Mouse (Mus musculus): ENCODE results near the gene A630095N17Rik. TPM values are rescaled to one million over a fixed set of nuclear protein-coding genes. Genes with fewer than 3 reads are reported as not detected.
"Not testable (repeated sequence)": the region's sequence is repeated elsewhere in the genome, so short reads cannot be mapped to it uniquely, and the experiment has no call there.

Gene A630095N17Rik
- polyA plus RNA-seq, 1 experiment from 2014 or later: not detected

DNA sequence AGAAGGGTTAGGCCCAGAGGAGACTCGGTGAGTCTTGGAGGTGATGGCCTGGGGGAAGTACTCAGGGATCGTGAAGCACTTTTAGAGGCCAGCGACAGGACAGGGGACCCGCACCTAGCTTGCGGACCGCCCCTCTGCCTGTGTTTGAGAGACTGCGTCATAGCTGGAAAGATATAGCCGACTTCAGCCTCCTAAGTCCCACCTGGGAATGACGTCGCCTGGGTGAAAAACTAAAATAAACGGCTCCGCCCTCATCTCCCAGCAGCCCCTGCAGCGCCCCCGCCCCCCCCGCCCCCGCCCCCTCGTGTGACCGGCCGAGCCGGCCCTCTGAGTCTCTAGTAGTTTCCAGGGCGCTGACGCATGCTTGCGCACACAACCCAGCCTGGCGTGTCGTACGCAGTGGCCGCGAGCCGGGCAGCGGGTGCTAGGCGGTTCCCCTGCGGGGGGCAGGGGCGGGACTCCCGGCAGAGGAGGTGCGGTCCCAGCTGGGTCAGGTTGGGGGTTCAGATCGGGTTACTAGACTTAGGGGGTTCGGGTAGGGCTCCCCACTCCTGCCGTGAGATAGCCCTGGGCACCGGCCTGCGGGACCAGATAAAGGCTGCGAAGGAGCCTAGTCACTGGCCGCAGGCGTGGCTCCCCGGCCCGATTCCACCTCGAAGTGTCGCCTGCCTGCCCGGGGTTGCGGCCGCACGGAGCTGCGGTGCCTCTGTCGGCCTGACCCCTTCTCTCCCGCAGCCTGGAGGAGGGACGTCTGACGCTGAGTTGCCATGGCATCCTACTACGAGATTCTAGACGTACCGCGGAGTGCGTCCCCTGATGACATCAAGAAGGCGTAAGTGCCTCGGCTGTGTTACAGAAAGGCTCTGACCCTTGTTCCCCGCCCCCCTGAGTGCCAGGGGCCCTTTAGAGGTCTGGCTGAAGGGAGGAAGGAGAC lies 4.5 kb upstream of the A630095N17Rik start, which contains the start of gene Dnajb2:
Gene Dnajb2 (plus strand): TSS at position 290 of the 934 bp plus-strand sequence.
- peak within 1 kb of the TSS; percentile 89 for H3K9ac ChIP-seq (ENCODE audit: low read length)
- peak within 1 kb of the TSS; percentile 93 to 94 for H3K27ac ChIP-seq (replicated peaks in 1 of 2; ENCODE audit: control insufficient read depth in 1 of 2, insufficient read depth in 1 of 2, low read depth in 2 of 2, low read length in 2 of 2)
- peaks cover 13 to 27% of the 10 kb centered on the region in 2 experiments for H3K4me1 ChIP-seq (ENCODE audit: control insufficient read depth in 2 of 2, insufficient read depth in 2 of 2, low read length in 2 of 2)
- H3K4me3 ChIP-seq (ENCODE audit: control insufficient read depth in 1 of 2, insufficient read depth in 1 of 2, low read depth in 1 of 2, low read length in 2 of 2): peak within 1 kb of the TSS; percentile 66 to 70
- no peaks in the 10 kb centered on the region for H3K9me3 ChIP-seq (ENCODE audit: control insufficient read depth, low read length)
- H3K27me3 ChIP-seq (ENCODE audit: control insufficient read depth, insufficient read depth, low read length): no peaks in the 10 kb centered on the region
- peak within 1 kb of the TSS; percentile 88 for H3K4me2 ChIP-seq (ENCODE audit: low read length)
- peak; percentile 86 for ATAC-seq (ENCODE audit: insufficient number of reproducible peaks, insufficient read depth, low FRiP score, low read depth)
- peaks cover 34% of the 10 kb centered on the region for H3K36me3 ChIP-seq (ENCODE audit: control insufficient read depth, insufficient read depth, low read length)
- WGBS: under 1% methylated on average over 64 of the region's 64 CpGs

DNA sequence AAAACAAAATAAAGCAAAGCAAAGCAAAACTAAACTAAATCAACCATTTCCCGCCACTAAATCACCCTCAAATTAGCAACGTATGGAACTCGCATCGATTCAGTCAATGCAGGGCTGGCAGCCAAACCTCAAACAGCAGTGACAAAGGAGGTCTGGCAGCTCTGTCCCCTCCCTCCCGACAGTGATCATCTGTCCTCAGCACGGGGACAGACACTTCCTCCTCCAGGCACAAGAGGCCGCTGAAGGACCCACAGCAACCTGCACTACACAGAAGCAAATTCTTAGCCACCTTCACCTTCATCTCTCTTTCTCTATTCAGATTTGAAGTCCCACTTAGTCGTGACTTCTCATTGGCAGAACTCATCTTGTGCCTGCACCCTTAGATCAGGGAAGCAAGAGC lies 2.7 kb upstream of the A630095N17Rik start:
- Histone ChIP-seq H3K27ac (replicated peaks in 1 of 2; ENCODE audit: control insufficient read depth in 1 of 2, insufficient read depth in 1 of 2, low read depth in 2 of 2, low read length in 2 of 2) (peak overlapping the region in 1 of 2 experiments; percentile 31; a peak in 1 of 4 replicates), H3K4me1 (ENCODE audit: control insufficient read depth in 2 of 2, insufficient read depth in 2 of 2, low read length in 2 of 2) (peaks cover 13 to 27% of the 10 kb centered on the region in 2 experiments), H3K27me3 (ENCODE audit: control insufficient read depth, insufficient read depth, low read length) (no peaks in the 10 kb centered on the region), H3K36me3 (ENCODE audit: control insufficient read depth, insufficient read depth, low read length) (peaks cover 16% of the 10 kb centered on the region), H3K4me3 (ENCODE audit: control insufficient read depth in 1 of 2, insufficient read depth in 1 of 2, low read depth in 1 of 2, low read length in 2 of 2) (no peak overlapping the region), H3K4me2 (ENCODE audit: low read length) (peak overlapping the region; percentile 9; the same call in 1 of the 2 replicates), H3K9me3 (ENCODE audit: control insufficient read depth, low read length) (no peaks in the 10 kb centered on the region), H3K9ac (ENCODE audit: low read length) (peak overlapping the region; percentile 36; the same call in 1 of the 2 replicates)
- 0% methylated on average over 8 of the region's 8 CpGs for WGBS
- ATAC-seq (ENCODE audit: insufficient number of reproducible peaks, insufficient read depth, low FRiP score, low read depth): no peak

DNA sequence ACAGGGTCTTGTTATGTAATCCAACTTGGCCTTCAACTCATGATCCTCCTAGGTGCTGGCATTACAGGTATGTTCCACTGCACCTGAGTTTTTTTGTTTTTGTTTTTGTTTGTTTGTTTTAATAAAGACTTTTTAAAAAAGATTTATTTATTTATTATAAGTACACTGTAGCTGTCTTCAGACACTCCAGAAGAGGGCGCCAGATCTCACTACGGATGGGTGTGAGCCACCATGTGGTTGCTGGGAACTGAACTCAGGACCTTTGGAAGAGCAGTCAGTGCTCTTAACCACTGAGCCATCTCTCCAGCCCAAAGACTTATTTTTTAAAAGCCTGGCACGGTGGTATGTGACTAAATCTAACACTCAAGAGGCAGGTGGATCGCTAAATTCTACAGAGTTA lies 587 bp upstream of the A630095N17Rik start:
- H3K4me1 ChIP-seq (ENCODE audit: control insufficient read depth in 2 of 2, insufficient read depth in 2 of 2, low read length in 2 of 2): peaks cover 13 to 23% of the 10 kb centered on the region in 2 experiments
- not testable (repeated sequence) for ATAC-seq (ENCODE audit: insufficient number of reproducible peaks, insufficient read depth, low FRiP score, low read depth); H3K27me3 ChIP-seq (ENCODE audit: control insufficient read depth, insufficient read depth, low read length); H3K27ac ChIP-seq (replicated peaks in 1 of 2; ENCODE audit: control insufficient read depth in 1 of 2, insufficient read depth in 1 of 2, low read depth in 2 of 2, low read length in 2 of 2); H3K4me2 ChIP-seq (ENCODE audit: low read length); H3K36me3 ChIP-seq (ENCODE audit: control insufficient read depth, insufficient read depth, low read length); H3K9ac ChIP-seq (ENCODE audit: low read length); H3K4me3 ChIP-seq (ENCODE audit: control insufficient read depth in 1 of 2, insufficient read depth in 1 of 2, low read depth in 1 of 2, low read length in 2 of 2); H3K9me3 ChIP-seq (ENCODE audit: control insufficient read depth, low read length)
- WGBS: 58% methylated on average over 4 of the region's 4 CpGs

DNA sequence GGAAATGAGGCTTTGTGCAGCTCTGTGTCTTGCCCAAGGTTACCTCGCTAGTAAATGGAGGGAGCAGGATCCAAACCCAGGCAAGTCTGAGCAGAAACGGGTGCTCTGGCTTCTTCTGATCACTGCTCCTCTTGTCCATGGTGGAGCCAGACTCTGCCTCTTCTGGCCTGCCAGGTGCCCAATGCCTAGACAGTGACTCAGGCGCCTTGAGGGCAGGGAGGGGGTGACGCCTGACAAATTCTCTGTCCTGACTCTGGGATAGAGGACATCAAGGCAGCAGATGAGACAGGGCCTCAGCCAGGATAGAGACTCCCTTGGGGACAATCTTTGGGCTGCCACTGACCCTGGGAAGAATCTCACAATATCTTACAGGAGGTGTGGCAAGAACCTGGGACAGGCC lies 678 bp downstream of the A630095N17Rik start:
- Histone ChIP-seq H3K36me3 (ENCODE audit: control insufficient read depth, insufficient read depth, low read length) (no peaks in the 10 kb centered on the region), H3K4me2 (ENCODE audit: low read length) (no peak overlapping the region), H3K4me3 (ENCODE audit: control insufficient read depth in 1 of 2, insufficient read depth in 1 of 2, low read depth in 1 of 2, low read length in 2 of 2) (no peak overlapping the region), H3K9ac (ENCODE audit: low read length) (no peak overlapping the region), H3K27ac (replicated peaks in 1 of 2; ENCODE audit: control insufficient read depth in 1 of 2, insufficient read depth in 1 of 2, low read depth in 2 of 2, low read length in 2 of 2) (no peak overlapping the region), H3K27me3 (ENCODE audit: control insufficient read depth, insufficient read depth, low read length) (no peaks in the 10 kb centered on the region), H3K4me1 (ENCODE audit: control insufficient read depth in 2 of 2, insufficient read depth in 2 of 2, low read length in 2 of 2) (peaks cover 8 to 20% of the 10 kb centered on the region in 2 experiments), H3K9me3 (ENCODE audit: control insufficient read depth, low read length) (no peaks in the 10 kb centered on the region)
- 61% methylated on average over 4 of the region's 4 CpGs for WGBS
- ATAC-seq (ENCODE audit: insufficient number of reproducible peaks, insufficient read depth, low FRiP score, low read depth): no peak

DNA sequence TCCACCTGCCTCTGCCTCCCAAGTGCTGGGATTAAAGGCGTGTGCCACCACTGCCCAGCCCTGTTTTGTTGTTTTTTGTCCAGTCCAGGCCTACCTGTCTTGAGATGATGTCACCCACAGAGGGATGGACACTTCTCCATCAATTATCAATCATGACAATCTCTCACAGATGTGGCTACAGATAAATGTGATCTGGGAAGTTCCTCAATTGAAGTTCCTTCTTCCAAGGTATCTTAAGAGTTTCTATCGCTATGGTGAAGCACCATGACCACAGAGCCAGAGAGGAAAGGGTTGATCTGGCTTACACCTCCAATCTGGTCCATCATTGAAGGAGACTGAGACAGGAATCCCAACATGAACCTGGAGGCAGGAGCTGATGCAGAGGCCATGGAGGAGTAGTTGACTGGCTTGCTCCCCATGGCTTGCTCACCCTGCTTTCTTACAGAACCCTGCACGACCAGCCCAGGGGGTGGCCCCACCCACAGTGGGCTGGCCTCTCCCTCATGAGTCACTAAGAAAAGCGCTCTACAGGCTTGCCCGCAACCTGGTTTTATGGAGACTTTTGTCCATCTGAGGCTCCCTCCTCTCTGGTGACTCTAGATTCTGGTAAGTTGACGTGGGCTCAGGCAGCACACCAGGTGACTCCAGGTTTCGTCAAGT lies 1.4 kb downstream of the A630095N17Rik start:
- H3K4me3 ChIP-seq (ENCODE audit: control insufficient read depth in 1 of 2, insufficient read depth in 1 of 2, low read depth in 1 of 2, low read length in 2 of 2): no peak overlapping the region
- no peak overlapping the region for H3K27ac ChIP-seq (replicated peaks in 1 of 2; ENCODE audit: control insufficient read depth in 1 of 2, insufficient read depth in 1 of 2, low read depth in 2 of 2, low read length in 2 of 2)
- H3K4me1 ChIP-seq (ENCODE audit: control insufficient read depth in 2 of 2, insufficient read depth in 2 of 2, low read length in 2 of 2): peaks cover 6 to 14% of the 10 kb centered on the region in 2 experiments
- WGBS: 70% methylated on average over 7 of the region's 7 CpGs
- H3K27me3 ChIP-seq (ENCODE audit: control insufficient read depth, insufficient read depth, low read length): no peaks in the 10 kb centered on the region
- H3K36me3 ChIP-seq (ENCODE audit: control insufficient read depth, insufficient read depth, low read length): no peaks in the 10 kb centered on the region
- H3K4me2 ChIP-seq (ENCODE audit: low read length): no peak overlapping the region
- H3K9ac ChIP-seq (ENCODE audit: low read length): no peak overlapping the region
- H3K9me3 ChIP-seq (ENCODE audit: control insufficient read depth, low read length): no peaks in the 10 kb centered on the region
- ATAC-seq (ENCODE audit: insufficient number of reproducible peaks, insufficient read depth, low FRiP score, low read depth): no peak

DNA sequence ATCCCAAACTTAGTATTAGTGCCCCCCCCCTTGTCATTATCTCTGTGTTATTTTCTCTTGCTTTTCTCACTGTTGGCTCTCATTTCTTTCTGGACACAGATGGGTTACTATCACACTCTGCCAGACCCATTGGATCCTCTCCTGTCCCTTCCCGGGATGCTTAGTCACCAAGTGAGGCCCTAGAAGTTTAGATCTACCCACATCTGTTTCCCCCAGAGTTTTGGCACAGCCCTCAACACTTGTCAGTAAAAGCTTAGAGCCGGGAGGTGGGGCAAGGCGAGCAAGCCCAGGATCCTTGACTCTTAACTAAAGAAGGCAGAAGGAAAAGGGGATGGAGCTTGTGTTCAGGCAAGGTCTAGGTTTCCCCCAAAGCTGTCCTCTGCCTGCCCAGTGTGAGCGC lies 2.7 kb downstream of the A630095N17Rik start:
- H3K4me2 ChIP-seq (ENCODE audit: low read length): no peak overlapping the region
- no peaks in the 10 kb centered on the region for H3K27me3 ChIP-seq (ENCODE audit: control insufficient read depth, insufficient read depth, low read length)
- H3K9me3 ChIP-seq (ENCODE audit: control insufficient read depth, low read length): no peaks in the 10 kb centered on the region
- H3K27ac ChIP-seq (replicated peaks in 1 of 2; ENCODE audit: control insufficient read depth in 1 of 2, insufficient read depth in 1 of 2, low read depth in 2 of 2, low read length in 2 of 2): no peak overlapping the region
- H3K9ac ChIP-seq (ENCODE audit: low read length): no peak overlapping the region
- no peak for ATAC-seq (ENCODE audit: insufficient number of reproducible peaks, insufficient read depth, low FRiP score, low read depth)
- 56% methylated on average over 4 of the region's 4 CpGs for WGBS
- no peak overlapping the region for H3K4me3 ChIP-seq (ENCODE audit: control insufficient read depth in 1 of 2, insufficient read depth in 1 of 2, low read depth in 1 of 2, low read length in 2 of 2)
- H3K36me3 ChIP-seq (ENCODE audit: control insufficient read depth, insufficient read depth, low read length): no peaks in the 10 kb centered on the region
- peaks cover 3% of the 10 kb centered on the region in 2 experiments; a peak in 2 of 4 replicates for H3K4me1 ChIP-seq (ENCODE audit: control insufficient read depth in 2 of 2, insufficient read depth in 2 of 2, low read length in 2 of 2)

DNA sequence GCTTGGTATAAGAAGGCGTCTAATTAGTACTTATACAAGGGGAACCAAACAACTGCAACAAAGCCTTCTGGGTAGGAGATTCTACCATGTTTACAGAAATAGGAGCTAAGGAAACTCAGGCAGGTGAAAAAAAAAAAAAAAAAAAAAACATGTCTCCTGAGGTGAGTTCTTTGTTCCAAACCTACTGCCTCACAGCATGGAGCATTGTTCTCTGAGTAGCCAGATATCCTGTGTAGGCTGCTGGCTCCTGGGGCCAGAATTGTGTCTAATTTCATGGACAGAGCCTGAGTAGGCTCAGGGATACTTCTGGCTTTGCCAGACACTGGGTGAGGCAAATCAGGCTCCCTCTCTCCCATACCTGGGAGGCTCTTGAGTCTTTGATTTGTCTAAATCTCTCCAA lies 4.2 kb downstream of the A630095N17Rik start:
- no peak overlapping the region for H3K4me3 ChIP-seq (ENCODE audit: control insufficient read depth in 1 of 2, insufficient read depth in 1 of 2, low read depth in 1 of 2, low read length in 2 of 2)
- WGBS: 61% methylated on average over 1 of the region's 1 CpGs

More for the DNA sequence above, 4.2 kb downstream of the A630095N17Rik start:
- Histone ChIP-seq H3K9ac (ENCODE audit: low read length) (no peak overlapping the region), H3K4me2 (ENCODE audit: low read length) (no peak overlapping the region), H3K27me3 (ENCODE audit: control insufficient read depth, insufficient read depth, low read length) (no peaks in the 10 kb centered on the region), H3K36me3 (ENCODE audit: control insufficient read depth, insufficient read depth, low read length) (no peaks in the 10 kb centered on the region), H3K4me1 (ENCODE audit: control insufficient read depth in 2 of 2, insufficient read depth in 2 of 2, low read length in 2 of 2) (peaks cover 3% of the 10 kb centered on the region in 2 experiments; a peak in 2 of 4 replicates), H3K9me3 (ENCODE audit: control insufficient read depth, low read length) (no peaks in the 10 kb centered on the region), H3K27ac (replicated peaks in 1 of 2; ENCODE audit: control insufficient read depth in 1 of 2, insufficient read depth in 1 of 2, low read depth in 2 of 2, low read length in 2 of 2) (peak overlapping the region in 1 of 2 experiments; percentile 57; a peak in 2 of 4 replicates)
- no peak for ATAC-seq (ENCODE audit: insufficient number of reproducible peaks, insufficient read depth, low FRiP score, low read depth)

Data from heart, embryonic 14.5 days (tissue).